10 mouse cellular contexts compared by ENCODE assay signal in the genomic region with DNA sequence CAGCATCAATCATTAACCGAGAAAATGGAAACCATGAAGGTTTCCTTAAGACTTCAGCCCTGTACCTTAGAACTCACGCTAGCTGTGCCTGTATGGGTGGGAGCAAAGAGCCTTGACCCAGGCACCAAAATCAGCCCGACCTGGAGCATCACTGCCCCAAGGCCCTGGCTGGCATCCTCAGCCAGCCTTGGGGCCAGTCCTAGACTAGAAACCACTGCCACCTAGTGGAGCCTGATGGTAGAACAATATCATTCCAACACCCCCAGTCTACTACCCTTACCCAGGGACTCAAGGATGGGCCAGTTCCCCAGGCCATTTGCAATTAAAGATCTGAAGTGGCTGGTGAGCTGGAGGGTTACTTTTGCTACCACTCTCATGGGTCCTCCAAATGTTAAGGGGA. TPM values are rescaled to one million over a fixed set of nuclear protein-coding genes. Genes with fewer than 3 reads are reported as not detected.
A peak's percentile ranks its signal among the peaks of the same experiment; 100 is the strongest.
DNase-seq lines count a peak whose midpoint lies in the region; ATAC-seq and TF ChIP-seq lines count a peak whose summit lies in the region.
"Had no signal": no experiment of that assay in that cellular context is flagged by ENCODE, and none has a peak within 500 bp of the region (broad histone marks: within the 10 kb centered on the region; RNA-seq: fewer than 3 reads in every experiment).

No protein-coding gene starts in this region.

- ATAC-seq in forebrain, postnatal 0 days, result peak; percentile 48; the same call in 1 of the 2 replicates
- ATAC-seq in kidney, embryonic 16.5 days (ENCODE audit: low FRiP score, low TSS enrichment), result peak; percentile 51; the same call in 1 of the 2 replicates

- no peaks in the 10 kb centered on the region for H3K9me3 ChIP-seq in E14TG2a.4 (ENCODE audit: low read length)
- H3K9me3 ChIP-seq in forebrain, postnatal 0 days (ENCODE audit: low read length), result no peaks in the 10 kb centered on the region
- H3K9me3 ChIP-seq in kidney, embryonic 16.5 days (ENCODE audit: low read length), result no peaks in the 10 kb centered on the region
- H3K9me3 ChIP-seq: embryonic facial prominence, embryonic 13.5 days; lung, embryonic 15.5 days had no signal

- WGBS in forebrain, postnatal 0 days, result 35% methylated on average over 3 of the region's 3 CpGs
- 38% methylated on average over 3 of the region's 3 CpGs for WGBS in kidney, embryonic 16.5 days

- H3K36me3 ChIP-seq in E14TG2a.4 (ENCODE audit: insufficient read depth, low read length), result peaks cover 53% of the 10 kb centered on the region
- H3K36me3 ChIP-seq in forebrain, postnatal 0 days (ENCODE audit: insufficient read depth), result peaks cover 36% of the 10 kb centered on the region
- H3K36me3 ChIP-seq in kidney, embryonic 16.5 days (ENCODE audit: insufficient read depth, low read length), result peaks cover 20% of the 10 kb centered on the region; the same call in 1 of the 2 replicates
- peaks cover 2% of the 10 kb centered on the region for H3K36me3 ChIP-seq in splenic B cell, adult 2 months (ENCODE audit: control insufficient read depth, insufficient read depth, low read length, poor library complexity, severe bottlenecking)

- H3K4me2 ChIP-seq in forebrain, postnatal 0 days (ENCODE audit: low read depth), result no peak overlapping the region
- H3K4me2 ChIP-seq in kidney, embryonic 16.5 days (replicated peaks; ENCODE audit: low read depth, low read length), result no peak overlapping the region
- H3K4me2 ChIP-seq: embryonic facial prominence, embryonic 13.5 days; lung, embryonic 15.5 days had no signal

- DNase-seq in heart, adult 9 months (ENCODE audit: low spot score in 2 of 2), result peak; percentile 36 to 40
- no peak for DNase-seq in heart, postnatal 25 days (ENCODE audit: low spot score)
- peak; percentile 50 for DNase-seq in c-Kit-positive CD71-positive TER-119-positive erythroid progenitor cells, embryonic 14.5 days (ENCODE audit: low spot score)
- DNase-seq in forebrain, postnatal 0 days, result peak; percentile 55
- DNase-seq in lung, postnatal 36 days, result peak; percentile 74
- peak; percentile 78 for DNase-seq in splenic B cell, adult 2 months (ENCODE audit: low read depth, low spot score)

- H3K4me1 ChIP-seq in E14TG2a.4 (replicated peaks; ENCODE audit: low read depth, low read length), result peaks cover 5% of the 10 kb centered on the region
- H3K4me1 ChIP-seq in forebrain, postnatal 0 days (ENCODE audit: insufficient read depth), result no peaks in the 10 kb centered on the region
- H3K4me1 ChIP-seq in kidney, embryonic 16.5 days (ENCODE audit: insufficient read depth, low read length), result peaks cover 8% of the 10 kb centered on the region; the same call in 1 of the 2 replicates

- intact Hi-C loops in heart, postnatal 25 days (cut with DNase I), result no loop called here

- H3K27ac ChIP-seq in forebrain, postnatal 0 days (ENCODE audit: low read depth, low read length), result no peak overlapping the region
- no peak overlapping the region for H3K27ac ChIP-seq in kidney, embryonic 16.5 days (ENCODE audit: low read length)
- H3K27ac ChIP-seq: embryonic facial prominence, embryonic 13.5 days; lung, embryonic 15.5 days had no signal

- H3K9ac ChIP-seq in forebrain, postnatal 0 days, result no peak overlapping the region
- no peak overlapping the region for H3K9ac ChIP-seq in kidney, embryonic 16.5 days (replicated peaks; ENCODE audit: low read length)
- H3K9ac ChIP-seq: embryonic facial prominence, embryonic 13.5 days; lung, embryonic 15.5 days had no signal

- TF ChIP-seq CTCF in E14TG2a.4 (conservative IDR thresholded peaks at IDR 0.05; ENCODE audit: low read length), result peak; percentile 60
- TF ChIP-seq CTCF in forebrain, postnatal 0 days (IDR thresholded peaks at IDR 0.05; ENCODE audit: low read depth), result peak; percentile 69

- H3K27me3 ChIP-seq in E14TG2a.4 (ENCODE audit: insufficient read depth, low read length), result no peaks in the 10 kb centered on the region
- no peaks in the 10 kb centered on the region for H3K27me3 ChIP-seq in forebrain, postnatal 0 days (ENCODE audit: insufficient read depth, low read length)
- H3K27me3 ChIP-seq in kidney, embryonic 16.5 days (ENCODE audit: insufficient read depth, low read length), result no peaks in the 10 kb centered on the region
- no peaks in the 10 kb centered on the region for H3K27me3 ChIP-seq in splenic B cell, adult 2 months (ENCODE audit: control insufficient read depth, insufficient read depth, low read length, poor library complexity, severe bottlenecking)
- H3K27me3 ChIP-seq: embryonic facial prominence, embryonic 13.5 days; lung, embryonic 15.5 days had no signal

- H3K4me3 ChIP-seq in E14TG2a.4 (replicated peaks; ENCODE audit: low read length), result no peak overlapping the region
- H3K4me3 ChIP-seq in forebrain, postnatal 0 days (ENCODE audit: low read depth, low read length), result no peak overlapping the region
- H3K4me3 ChIP-seq in kidney, embryonic 16.5 days (ENCODE audit: low read length), result no peak overlapping the region
- H3K4me3 ChIP-seq: embryonic facial prominence, embryonic 13.5 days; lung, embryonic 15.5 days had no signal

RNA-seq across cellular contexts. Expression of gene Mipep, which starts 5.7 kb away (rescaled TPM):
- total RNA-seq in heart, postnatal 25 days (2021), result 10 to 100 TPM; 53.9 to 58.4 TPM
- total RNA-seq in forebrain, postnatal 0 days (2014; rRNA removed), result 26.6 and 27.4 TPM in 2 replicates
- 18.3 and 19.4 TPM in 2 replicates for polyA plus RNA-seq in forebrain, postnatal 0 days (2015; fragmentation: Nextera tagmentation; extraction: Ambion mirVana)
- polyA plus RNA-seq in kidney, embryonic 16.5 days (2015; fragmentation: Nextera tagmentation; extraction: Ambion mirVana), result 23.3 and 24.6 TPM in 2 replicates

RNA-seq across cellular contexts. Expression of gene C1qtnf9, which starts 22.2 kb away (rescaled TPM):
- total RNA-seq in heart, postnatal 25 days (2021), result 10 to 100 TPM; 43.1 to 50.6 TPM
- total RNA-seq in forebrain, postnatal 0 days (2014; rRNA removed), result 0.31 TPM in 1 of 2 replicates, not detected in the other
- polyA plus RNA-seq in forebrain, postnatal 0 days (2015; fragmentation: Nextera tagmentation; extraction: Ambion mirVana), result 0.26 TPM in 1 of 2 replicates, not detected in the other
- 0.41 and 0.56 TPM in 2 replicates for polyA plus RNA-seq in kidney, embryonic 16.5 days (2015; fragmentation: Nextera tagmentation; extraction: Ambion mirVana)

Comparison
In these comparisons a context has a peak if more than half of its experiments do, and no peak if none do; other contexts are left out.
1. RNA of gene C1qtnf9, which starts 22.2 kb away (total RNA-seq): 43.1 to 50.6 TPM in heart, postnatal 25 days; 0.31 TPM in forebrain, postnatal 0 days; every median in the first group is over 10 times any median in the second.